Mouse (Mus musculus): ENCODE results near the gene Ino80e. TPM values are rescaled to one million over a fixed set of nuclear protein-coding genes. Genes with fewer than 3 reads are reported as not detected.

Ino80e gene
- polyA plus RNA-seq, 1 experiment from 2014 or later = 93.7 TPM

- Histone ChIP-seq H3K36me3 (replicated peaks; ENCODE audit: control insufficient read depth, insufficient read depth) (0 out of 2 replicates have a peak, but pooled peaks cover 5% of the 10 kb centered on the region), H3K4me1 (replicated peaks; ENCODE audit: control insufficient read depth, insufficient read depth, low read length) (peaks cover 9% of the 10 kb centered on the region), H3K9me3 (ENCODE audit: control insufficient read depth, low read length) (no peaks in the 10 kb centered on the region), H3K27ac (peak overlapping the region; percentile 47), H3K9ac (peak overlapping the region; percentile 70), H3K4me2 (replicated peaks) (peak overlapping the region; percentile 86), H3K27me3 (ENCODE audit: control insufficient read depth, insufficient read depth, low read length) (no peaks in the 10 kb centered on the region), H3K4me3 (replicated peaks; ENCODE audit: low read length) (peak overlapping the region; percentile 64)
- DNase-seq (ENCODE audit: low spot score) = peak; percentile 82
- WGBS = 0% methylated on average over 42 of the region's 43 CpGs
- peak; percentile 94 for ATAC-seq (ENCODE audit: low FRiP score)
Observed at GRCm38 (mm10) chr7:126808703-126809455, 53.3 kb downstream of the Ino80e start.

- H3K27ac ChIP-seq = no peak overlapping the region
- peaks cover 9% of the 10 kb centered on the region for H3K4me1 ChIP-seq (replicated peaks; ENCODE audit: control insufficient read depth, insufficient read depth, low read length)
- H3K4me3 ChIP-seq (replicated peaks; ENCODE audit: low read length) = no peak overlapping the region
- DNase-seq (ENCODE audit: low spot score) (no peak), ATAC-seq (ENCODE audit: low FRiP score) (no peak)
- H3K36me3 ChIP-seq (replicated peaks; ENCODE audit: control insufficient read depth, insufficient read depth) = peaks cover 9% of the 10 kb centered on the region; the same call in 1 of the 2 replicates
- 66% methylated on average over 4 of the region's 4 CpGs for WGBS
- no peak overlapping the region for H3K9ac ChIP-seq
- H3K4me2 ChIP-seq (replicated peaks) = no peak overlapping the region
- no peaks in the 10 kb centered on the region for H3K9me3 ChIP-seq (ENCODE audit: control insufficient read depth, low read length)
- H3K27me3 ChIP-seq (ENCODE audit: control insufficient read depth, insufficient read depth, low read length) = no peaks in the 10 kb centered on the region
Observed at GRCm38 (mm10) chr7:126807405-126807804, 54.8 kb downstream of the Ino80e start.

- 87% methylated on average over 6 of the region's 6 CpGs for WGBS
- ATAC-seq (ENCODE audit: low FRiP score) = no peak
- no peak for DNase-seq (ENCODE audit: low spot score)
- Histone ChIP-seq H3K4me1 (replicated peaks; ENCODE audit: control insufficient read depth, insufficient read depth, low read length) (peaks cover 9% of the 10 kb centered on the region), H3K27ac (no peak overlapping the region), H3K36me3 (replicated peaks; ENCODE audit: control insufficient read depth, insufficient read depth) (peaks cover 9% of the 10 kb centered on the region; the same call in 1 of the 2 replicates), H3K4me2 (replicated peaks) (no peak overlapping the region), H3K27me3 (ENCODE audit: control insufficient read depth, insufficient read depth, low read length) (no peaks in the 10 kb centered on the region), H3K9ac (no peak overlapping the region), H3K4me3 (replicated peaks; ENCODE audit: low read length) (no peak overlapping the region), H3K9me3 (ENCODE audit: control insufficient read depth, low read length) (no peaks in the 10 kb centered on the region)
Observed at GRCm38 (mm10) chr7:126806956-126807355, 55.2 kb downstream of the Ino80e start.

GRCm38 (mm10) chr7:126803751-126804150 is 58.4 kb downstream of the Ino80e start:
- DNase-seq (ENCODE audit: low spot score) (no peak), ATAC-seq (ENCODE audit: low FRiP score) (no peak)
- H3K36me3 ChIP-seq (replicated peaks; ENCODE audit: control insufficient read depth, insufficient read depth) = peaks cover 9% of the 10 kb centered on the region; the same call in 1 of the 2 replicates
- H3K27me3 ChIP-seq (ENCODE audit: control insufficient read depth, insufficient read depth, low read length) = no peaks in the 10 kb centered on the region
- no peak overlapping the region for H3K27ac ChIP-seq
- no peak overlapping the region for H3K4me3 ChIP-seq (replicated peaks; ENCODE audit: low read length)
- H3K9ac ChIP-seq = no peak overlapping the region
- H3K4me1 ChIP-seq (replicated peaks; ENCODE audit: control insufficient read depth, insufficient read depth, low read length) = peaks cover 15% of the 10 kb centered on the region
- no peaks in the 10 kb centered on the region for H3K9me3 ChIP-seq (ENCODE audit: control insufficient read depth, low read length)
- no peak overlapping the region for H3K4me2 ChIP-seq (replicated peaks)

GRCm38 (mm10) chr7:126803181-126803580 is 59.0 kb downstream of the Ino80e start:
- DNase-seq (ENCODE audit: low spot score) = no peak
- H3K9me3 ChIP-seq (ENCODE audit: control insufficient read depth, low read length) = no peaks in the 10 kb centered on the region
- ATAC-seq (ENCODE audit: low FRiP score) = no peak
- WGBS = 93% methylated on average over 6 of the region's 6 CpGs
- H3K4me2 ChIP-seq (replicated peaks) = no peak overlapping the region
- no peak overlapping the region for H3K27ac ChIP-seq
- H3K9ac ChIP-seq = no peak overlapping the region; the same call in 1 of the 2 replicates
- H3K36me3 ChIP-seq (replicated peaks; ENCODE audit: control insufficient read depth, insufficient read depth) = peaks cover 9% of the 10 kb centered on the region; the same call in 1 of the 2 replicates
- H3K27me3 ChIP-seq (ENCODE audit: control insufficient read depth, insufficient read depth, low read length) = no peaks in the 10 kb centered on the region
- H3K4me1 ChIP-seq (replicated peaks; ENCODE audit: control insufficient read depth, insufficient read depth, low read length) = peaks cover 10% of the 10 kb centered on the region
- no peak overlapping the region for H3K4me3 ChIP-seq (replicated peaks; ENCODE audit: low read length)

- no peak overlapping the region for H3K27ac ChIP-seq
- ATAC-seq (ENCODE audit: low FRiP score) (no peak), DNase-seq (ENCODE audit: low spot score) (no peak)
- no peak overlapping the region for H3K9ac ChIP-seq
- H3K36me3 ChIP-seq (replicated peaks; ENCODE audit: control insufficient read depth, insufficient read depth) = peaks cover 10% of the 10 kb centered on the region; the same call in 1 of the 2 replicates
- peaks cover 13% of the 10 kb centered on the region for H3K4me1 ChIP-seq (replicated peaks; ENCODE audit: control insufficient read depth, insufficient read depth, low read length)
- no peaks in the 10 kb centered on the region for H3K27me3 ChIP-seq (ENCODE audit: control insufficient read depth, insufficient read depth, low read length)
- no peaks in the 10 kb centered on the region for H3K9me3 ChIP-seq (ENCODE audit: control insufficient read depth, low read length)
- H3K4me3 ChIP-seq (replicated peaks; ENCODE audit: low read length) = no peak overlapping the region
- WGBS = 84% methylated on average over 11 of the region's 11 CpGs
- no peak overlapping the region for H3K4me2 ChIP-seq (replicated peaks)
Observed at GRCm38 (mm10) chr7:126802134-126802889, 59.9 kb downstream of the Ino80e start.

- H3K4me3 ChIP-seq (replicated peaks; ENCODE audit: low read length) = no peak overlapping the region
- no peak overlapping the region for H3K9ac ChIP-seq
- 0 out of 2 replicates have a peak overlapping the region, but pooled peaks have one; percentile 72 for H3K4me2 ChIP-seq (replicated peaks)
- no peak for DNase-seq (ENCODE audit: low spot score)
- no peak for ATAC-seq (ENCODE audit: low FRiP score)
- no peaks in the 10 kb centered on the region for H3K27me3 ChIP-seq (ENCODE audit: control insufficient read depth, insufficient read depth, low read length)
- peaks cover 23% of the 10 kb centered on the region for H3K36me3 ChIP-seq (replicated peaks; ENCODE audit: control insufficient read depth, insufficient read depth)
- WGBS = 94% methylated on average over 16 of the region's 16 CpGs
- H3K9me3 ChIP-seq (ENCODE audit: control insufficient read depth, low read length) = no peaks in the 10 kb centered on the region
- H3K27ac ChIP-seq = no peak overlapping the region
- H3K4me1 ChIP-seq (replicated peaks; ENCODE audit: control insufficient read depth, insufficient read depth, low read length) = peaks cover 20% of the 10 kb centered on the region
Observed at GRCm38 (mm10) chr7:126801057-126801422, 61.1 kb downstream of the Ino80e start.

Other genes with a start within 250 kb of the Ino80e start
- 11.4 and 12.4 TPM in 2 replicates for gene Nupr1, start 231.5 kb downstream of the Ino80e start, polyA plus RNA-seq (2014; fragmentation: Nextera tagmentation; extraction: Ambion mirVana)
- 58.0 and 61.1 TPM in 2 replicates for gene Sgf29, start 213.1 kb downstream of the Ino80e start, polyA plus RNA-seq (2014; fragmentation: Nextera tagmentation; extraction: Ambion mirVana)
- gene Sult1a1, start 185.9 kb downstream of the Ino80e start, polyA plus RNA-seq (2014; fragmentation: Nextera tagmentation; extraction: Ambion mirVana) = 2.5 and 5.3 TPM in 2 replicates
- 124 and 159 TPM in 2 replicates for gene Bola2, start 167.0 kb downstream of the Ino80e start, polyA plus RNA-seq (2014; fragmentation: Nextera tagmentation; extraction: Ambion mirVana)
- 10.7 and 10.9 TPM in 2 replicates for gene Slx1b, start 166.6 kb downstream of the Ino80e start, polyA plus RNA-seq (2014; fragmentation: Nextera tagmentation; extraction: Ambion mirVana)
- 82.2 and 99.7 TPM in 2 replicates for gene Coro1a, start 154.6 kb downstream of the Ino80e start, polyA plus RNA-seq (2014; fragmentation: Nextera tagmentation; extraction: Ambion mirVana)
- gene Mapk3, start 102.8 kb downstream of the Ino80e start, polyA plus RNA-seq (2014; fragmentation: Nextera tagmentation; extraction: Ambion mirVana) = 96.5 and 97.0 TPM in 2 replicates
- gene Gdpd3, start 96.0 kb downstream of the Ino80e start, polyA plus RNA-seq (2014; fragmentation: Nextera tagmentation; extraction: Ambion mirVana) = 1.0 and 1.8 TPM in 2 replicates
- gene Ypel3, start 85.4 kb downstream of the Ino80e start, polyA plus RNA-seq (2014; fragmentation: Nextera tagmentation; extraction: Ambion mirVana) = 206 and 218 TPM in 2 replicates
- gene Tbx6, start 80.9 kb downstream of the Ino80e start, polyA plus RNA-seq (2014; fragmentation: Nextera tagmentation; extraction: Ambion mirVana) = 0.21 and 0.26 TPM in 2 replicates
- 177 and 182 TPM in 2 replicates for gene Ppp4c, start 69.9 kb downstream of the Ino80e start, polyA plus RNA-seq (2014; fragmentation: Nextera tagmentation; extraction: Ambion mirVana)
- 53.2 and 54.7 TPM in 2 replicates for gene Fam57b, start 64.7 kb downstream of the Ino80e start, polyA plus RNA-seq (2014; fragmentation: Nextera tagmentation; extraction: Ambion mirVana)
- 0.74 TPM in 1 of 2 replicates, not detected in the other for gene 4930451I11Rik, start 30.7 kb downstream of the Ino80e start, polyA plus RNA-seq (2014; fragmentation: Nextera tagmentation; extraction: Ambion mirVana)
- gene Doc2a, start 15.0 kb downstream of the Ino80e start, polyA plus RNA-seq (2014; fragmentation: Nextera tagmentation; extraction: Ambion mirVana) = 16.5 and 25.7 TPM in 2 replicates
- 10.1 and 11.1 TPM in 2 replicates for gene Hirip3, start 405 bp downstream of the Ino80e start, polyA plus RNA-seq (2014; fragmentation: Nextera tagmentation; extraction: Ambion mirVana)
- 36.4 and 37.2 TPM in 2 replicates for gene Taok2, start 22.3 kb upstream of the Ino80e start, polyA plus RNA-seq (2014; fragmentation: Nextera tagmentation; extraction: Ambion mirVana)
- gene Tmem219, start 60.5 kb upstream of the Ino80e start, polyA plus RNA-seq (2014; fragmentation: Nextera tagmentation; extraction: Ambion mirVana) = 28.0 and 29.3 TPM in 2 replicates
- 102 and 104 TPM in 2 replicates for gene Kctd13, start 66.5 kb upstream of the Ino80e start, polyA plus RNA-seq (2014; fragmentation: Nextera tagmentation; extraction: Ambion mirVana)
- 8.0 and 10.9 TPM in 2 replicates for gene Asphd1, start 87.2 kb upstream of the Ino80e start, polyA plus RNA-seq (2014; fragmentation: Nextera tagmentation; extraction: Ambion mirVana)
- gene Sez6l2, start 88.2 kb upstream of the Ino80e start, polyA plus RNA-seq (2014; fragmentation: Nextera tagmentation; extraction: Ambion mirVana) = 68.9 and 70.1 TPM in 2 replicates
- gene Cdipt, start 113.5 kb upstream of the Ino80e start, polyA plus RNA-seq (2014; fragmentation: Nextera tagmentation; extraction: Ambion mirVana) = 110 and 118 TPM in 2 replicates
- 0.98 and 1.0 TPM in 2 replicates for gene Cdiptos, start 113.7 kb upstream of the Ino80e start, polyA plus RNA-seq (2014; fragmentation: Nextera tagmentation; extraction: Ambion mirVana)
- gene Mvp, start 152.2 kb upstream of the Ino80e start, polyA plus RNA-seq (2014; fragmentation: Nextera tagmentation; extraction: Ambion mirVana) = 3.4 and 4.0 TPM in 2 replicates
- 0.70 TPM in 1 of 2 replicates, not detected in the other for gene Pagr1b, start 154.1 kb upstream of the Ino80e start, polyA plus RNA-seq (2014; fragmentation: Nextera tagmentation; extraction: Ambion mirVana)
- 31.5 and 38.6 TPM in 2 replicates for gene Pagr1a, start 155.0 kb upstream of the Ino80e start, polyA plus RNA-seq (2014; fragmentation: Nextera tagmentation; extraction: Ambion mirVana)
- gene Gm42742, start 158.7 kb upstream of the Ino80e start, polyA plus RNA-seq (2014; fragmentation: Nextera tagmentation; extraction: Ambion mirVana) = 51.9 and 52.3 TPM in 2 replicates
- gene Prrt2, start 158.8 kb upstream of the Ino80e start, polyA plus RNA-seq (2014; fragmentation: Nextera tagmentation; extraction: Ambion mirVana) = 46.7 and 57.0 TPM in 2 replicates
- gene Maz, start 164.7 kb upstream of the Ino80e start, polyA plus RNA-seq (2014; fragmentation: Nextera tagmentation; extraction: Ambion mirVana) = 68.6 and 73.1 TPM in 2 replicates
- 20.3 and 24.6 TPM in 2 replicates for gene Kif22, start 180.1 kb upstream of the Ino80e start, polyA plus RNA-seq (2014; fragmentation: Nextera tagmentation; extraction: Ambion mirVana)
- not detected in 2 replicates for gene Zg16, start 225.0 kb upstream of the Ino80e start, polyA plus RNA-seq (2014; fragmentation: Nextera tagmentation; extraction: Ambion mirVana)
- 1.7 and 1.9 TPM in 2 replicates for gene AI467606, start 229.0 kb upstream of the Ino80e start, polyA plus RNA-seq (2014; fragmentation: Nextera tagmentation; extraction: Ambion mirVana)